Mouse (Mus musculus): Measurements from ENCODE around the gene Anapc13.

- TF ChIP-seq CTCF (IDR thresholded peaks at IDR 0.05; ENCODE audit: insufficient read depth, low read length), result no peak
- no peak for TF ChIP-seq POLR2A (IDR thresholded peaks at IDR 0.05; ENCODE audit: borderline replicate concordance, extremely low read depth, low read depth, low read length)
Measured at GRCm38 (mm10) chr9:102637115-102637514, 11.0 kb downstream of the Anapc13 start.

All from lung, adult 2 months (tissue).